Mouse (Mus musculus): Measurements from ENCODE around the gene F11. TPM values are rescaled to one million over a fixed set of nuclear protein-coding genes. Genes with fewer than 3 reads are reported as not detected.

F11 gene
- not detected for total RNA-seq (2021)
- polyA plus RNA-seq (2012; rRNA removed): not detected in 2 replicates
- long read RNA-seq: 0 reads

GRCm38 (mm10) chr8:45261920-45262319 lies at the start of gene F11:
F11 (minus strand) TSS chr8:45262031.
- no peak for DNase-seq

- DNase-seq: no peak
Observed at GRCm38 (mm10) chr8:45310967-45311366, 49.1 kb upstream of the F11 start.

- DNase-seq: no peak
Observed at GRCm38 (mm10) chr8:45308366-45308765, 46.5 kb upstream of the F11 start, which contains the start of gene Gm45753. Gm45753 (minus strand) TSS chr8:45308466.

- DNase-seq: no peak
Observed at GRCm38 (mm10) chr8:45305479-45305878, 43.6 kb upstream of the F11 start.

GRCm38 (mm10) chr8:45304354-45304753 lies 42.5 kb upstream of the F11 start:
- DNase-seq: no peak

- no peak for DNase-seq
Observed at GRCm38 (mm10) chr8:45302390-45302789, 40.6 kb upstream of the F11 start.

- DNase-seq: no peak
Observed at GRCm38 (mm10) chr8:45295276-45295675, 33.4 kb upstream of the F11 start.

GRCm38 (mm10) chr8:45294687-45295086 lies 32.9 kb upstream of the F11 start, which contains the start of gene Klkb1:
Klkb1 (minus strand) TSS chr8:45294859.
- DNase-seq: no peak

- no peak for DNase-seq
Observed at GRCm38 (mm10) chr8:45291790-45292189, 30.0 kb upstream of the F11 start.

GRCm38 (mm10) chr8:45281630-45282029 lies 19.8 kb upstream of the F11 start:
- no peak for DNase-seq

- no peak for DNase-seq
Observed at GRCm38 (mm10) chr8:45277453-45277852, 15.6 kb upstream of the F11 start.

GRCm38 (mm10) chr8:45274317-45274716 lies 12.5 kb upstream of the F11 start:
- DNase-seq: no peak

GRCm38 (mm10) chr8:45269056-45269455 lies 7.2 kb upstream of the F11 start:
- DNase-seq: no peak

GRCm38 (mm10) chr8:45268485-45268884 lies 6.7 kb upstream of the F11 start:
- no peak for DNase-seq

- DNase-seq: peak; percentile 38
Observed at GRCm38 (mm10) chr8:45267611-45268391, 6.0 kb upstream of the F11 start.

- DNase-seq: no peak
Observed at GRCm38 (mm10) chr8:45266993-45267392, 5.2 kb upstream of the F11 start.

GRCm38 (mm10) chr8:45264918-45265317 lies 3.1 kb upstream of the F11 start:
- no peak for DNase-seq

- no peak for DNase-seq
Observed at GRCm38 (mm10) chr8:45262851-45263250, 1.0 kb upstream of the F11 start.

- no peak for DNase-seq
Observed at GRCm38 (mm10) chr8:45258421-45258820, 3.4 kb downstream of the F11 start.

GRCm38 (mm10) chr8:45255040-45255439 lies 6.8 kb downstream of the F11 start:
- DNase-seq: no peak

GRCm38 (mm10) chr8:45254194-45254842 lies 7.5 kb downstream of the F11 start:
- no peak for DNase-seq

- DNase-seq: no peak
Observed at GRCm38 (mm10) chr8:45253586-45253985, 8.2 kb downstream of the F11 start.

- no peak for DNase-seq
Observed at GRCm38 (mm10) chr8:45253111-45253510, 8.7 kb downstream of the F11 start.

Data from adrenal gland, adult 2 months (tissue).